In the genomic region with DNA sequence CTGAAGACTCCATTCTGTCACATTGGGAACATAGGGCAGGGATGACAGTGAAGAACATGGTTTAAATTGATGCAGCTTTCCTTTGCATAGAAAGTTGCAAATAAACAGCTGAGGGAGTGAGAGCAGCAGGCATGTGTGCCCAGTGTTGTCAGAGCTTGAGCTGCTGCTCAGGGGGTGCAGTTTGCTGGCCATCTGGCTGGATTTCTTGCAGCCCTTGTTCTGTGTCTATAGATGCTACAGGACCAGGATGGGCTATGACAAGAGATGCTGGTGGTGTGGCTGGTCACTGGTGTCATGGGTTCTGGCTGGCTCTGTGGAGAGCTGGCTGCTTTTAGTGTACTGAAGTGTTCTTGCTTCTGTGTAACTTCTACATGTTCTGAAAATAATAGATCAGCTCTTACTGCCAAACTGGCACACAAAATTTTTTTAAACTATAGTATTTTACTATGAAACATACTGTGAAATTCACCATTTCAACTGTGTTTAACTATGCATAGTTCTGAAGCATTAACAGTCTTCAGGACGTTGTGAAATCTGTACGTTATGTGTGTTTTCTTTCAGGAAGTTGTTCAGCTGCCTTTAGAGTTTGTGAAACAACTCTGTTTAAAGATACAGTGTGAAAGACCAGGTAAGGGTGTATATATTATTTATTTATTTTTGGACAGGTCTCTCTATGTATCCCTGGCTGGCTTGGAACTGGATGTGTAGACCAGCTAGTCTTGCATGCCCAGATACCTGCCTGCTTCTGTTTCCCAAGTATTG, we compare ENCODE assay signal across 27 mouse cellular contexts. TPM values are rescaled to one million over a fixed set of nuclear protein-coding genes. Genes with fewer than 3 reads are reported as not detected.
A peak's percentile ranks its signal among the peaks of the same experiment; 100 is the strongest.
DNase-seq lines count a peak whose midpoint lies in the region; ATAC-seq and TF ChIP-seq lines count a peak whose summit lies in the region.
"Had no signal": no experiment of that assay in that cellular context is flagged by ENCODE, and none has a peak within 500 bp of the region (broad histone marks: within the 10 kb centered on the region; RNA-seq: fewer than 3 reads in every experiment).

No protein-coding gene starts in this region.

- TF ChIP-seq EP300 in lung, postnatal 0 days (IDR thresholded peaks at IDR 0.05): no peak

- no peak overlapping the region for H3K27ac ChIP-seq in lung, postnatal 0 days (ENCODE audit: low read length)
- no peak overlapping the region for H3K27ac ChIP-seq in midbrain, embryonic 15.5 days
- H3K27ac ChIP-seq: embryonic facial prominence, embryonic 12.5 days; embryonic facial prominence, embryonic 15.5 days; forebrain, embryonic 15.5 days; heart, adult 2 months; heart, embryonic 10.5 days; heart, embryonic 13.5 days; hindbrain, embryonic 14.5 days; hindbrain, postnatal 0 days had no signal

- H3K9me3 ChIP-seq in lung, postnatal 0 days (ENCODE audit: low read length): no peaks in the 10 kb centered on the region
- H3K9me3 ChIP-seq in midbrain, embryonic 15.5 days: no peaks in the 10 kb centered on the region
- H3K9me3 ChIP-seq: embryonic facial prominence, embryonic 12.5 days; embryonic facial prominence, embryonic 15.5 days; forebrain, embryonic 15.5 days; heart, embryonic 10.5 days; heart, embryonic 13.5 days had no signal

- H3K36me3 ChIP-seq in lung, postnatal 0 days (ENCODE audit: insufficient read depth, low read length): 0 out of 2 replicates have a peak, but pooled peaks cover 14% of the 10 kb centered on the region
- peaks cover 35% of the 10 kb centered on the region for H3K36me3 ChIP-seq in midbrain, embryonic 15.5 days (replicated peaks)

- peak; percentile 50 for DNase-seq in layer of hippocampus, adult 11-12 months (ENCODE audit: low spot score)
- no peak for DNase-seq in layer of hippocampus, adult 9-10 months (ENCODE audit: low spot score)
- DNase-seq in lung, postnatal 0 days (ENCODE audit: low spot score): peak; percentile 59
- DNase-seq in lung, postnatal 10 days: no peak
- no peak for DNase-seq in adrenal gland, postnatal 36 days
- DNase-seq: adrenal gland, adult 8-10 months; adrenal gland, postnatal 25 days; cerebellum, adult 11 months; cerebellum, adult 2 months; cerebellum, adult 9-11 months; cerebellum, postnatal 25 days; gastrocnemius, postnatal 25 days; heart, adult 2 months; heart, postnatal 14 days; heart, postnatal 4 days had no signal

- H3K27me3 ChIP-seq in lung, postnatal 0 days (replicated peaks; ENCODE audit: insufficient read depth, low read length): no peaks in the 10 kb centered on the region
- no peaks in the 10 kb centered on the region for H3K27me3 ChIP-seq in midbrain, embryonic 15.5 days (replicated peaks)
- H3K27me3 ChIP-seq: embryonic facial prominence, embryonic 12.5 days; embryonic facial prominence, embryonic 15.5 days; forebrain, embryonic 15.5 days; heart, embryonic 13.5 days had no signal

- H3K9ac ChIP-seq in lung, postnatal 0 days (replicated peaks; ENCODE audit: low read depth): no peak overlapping the region
- no peak overlapping the region for H3K9ac ChIP-seq in midbrain, embryonic 15.5 days
- H3K9ac ChIP-seq: embryonic facial prominence, embryonic 12.5 days; embryonic facial prominence, embryonic 15.5 days; forebrain, embryonic 15.5 days; heart, embryonic 13.5 days; hindbrain, embryonic 14.5 days had no signal

- WGBS in lung, postnatal 0 days: 67% methylated on average over 2 of the region's 2 CpGs
- WGBS in midbrain, embryonic 15.5 days: 97% methylated on average over 2 of the region's 2 CpGs

- H3K4me1 ChIP-seq in lung, postnatal 0 days (ENCODE audit: insufficient read depth, low read depth, low read length): no peaks in the 10 kb centered on the region
- H3K4me1 ChIP-seq in midbrain, embryonic 15.5 days: 0 out of 2 replicates have a peak, but pooled peaks cover 1% of the 10 kb centered on the region
- H3K4me1 ChIP-seq: embryonic facial prominence, embryonic 12.5 days; embryonic facial prominence, embryonic 15.5 days; forebrain, embryonic 15.5 days had no signal

- no peak for TF ChIP-seq CTCF in lung, postnatal 0 days (IDR thresholded peaks at IDR 0.05)

- H3K4me2 ChIP-seq in lung, postnatal 0 days (replicated peaks; ENCODE audit: low read depth, low read length): no peak overlapping the region
- no peak overlapping the region for H3K4me2 ChIP-seq in midbrain, embryonic 15.5 days
- H3K4me2 ChIP-seq: embryonic facial prominence, embryonic 12.5 days; embryonic facial prominence, embryonic 15.5 days; forebrain, embryonic 15.5 days; heart, embryonic 13.5 days; hindbrain, embryonic 14.5 days had no signal

- H3K4me3 ChIP-seq in lung, postnatal 0 days (ENCODE audit: low read depth, low read length): no peak overlapping the region
- H3K4me3 ChIP-seq in midbrain, embryonic 15.5 days: no peak overlapping the region
- H3K4me3 ChIP-seq: embryonic facial prominence, embryonic 12.5 days; embryonic facial prominence, embryonic 15.5 days; forebrain, embryonic 15.5 days; heart, adult 2 months; heart, embryonic 10.5 days; heart, embryonic 13.5 days had no signal

- ATAC-seq in lung, postnatal 0 days: peak; percentile 53; the same call in 1 of the 2 replicates
- peak; percentile 66 for ATAC-seq in granulocyte monocyte progenitor cell, adult 5-6 weeks (replicated peaks; ENCODE audit: poor library complexity, severe bottlenecking)
- ATAC-seq in midbrain, embryonic 15.5 days (replicated peaks): no peak
- ATAC-seq: activated CD4-positive, CD25-positive, alpha-beta regulatory T cell, adult 4 months; forebrain, embryonic 15.5 days; hindbrain, postnatal 0 days; inflammation-experienced regulatory T-cells, adult 6 months had no signal

RNA-seq across cellular contexts. Expression of a gene that starts 12.4 kb away (rescaled TPM):
- polyA plus RNA-seq in lung, postnatal 0 days (2015; fragmentation: Nextera tagmentation; extraction: Ambion mirVana): 12.0 and 12.6 TPM in 2 replicates
- total RNA-seq in granulocyte monocyte progenitor cell, adult 5-6 weeks (2014; fragmentation: Nextera tagmentation): 6.3 and 6.5 TPM in 2 replicates
- total RNA-seq in granulocyte monocyte progenitor cell, adult 5-6 weeks (2017): 13.8 and 19.4 TPM in 2 replicates
- 10 to 100 TPM; 33.1 to 49.4 TPM for total RNA-seq in adrenal gland, postnatal 36 days (2021)
- 14.0 and 14.4 TPM in 2 replicates for polyA plus RNA-seq in midbrain, embryonic 15.5 days (2015; fragmentation: Nextera tagmentation; extraction: Ambion mirVana)

RNA-seq across cellular contexts. Expression of a gene that starts 59.7 kb away (rescaled TPM):
- polyA plus RNA-seq in lung, postnatal 0 days (2015; fragmentation: Nextera tagmentation; extraction: Ambion mirVana): 0.35 and 0.49 TPM in 2 replicates
- 0.28 and 1.0 TPM in 2 replicates for total RNA-seq in granulocyte monocyte progenitor cell, adult 5-6 weeks (2014; fragmentation: Nextera tagmentation)
- total RNA-seq in granulocyte monocyte progenitor cell, adult 5-6 weeks (2017): 3.1 and 5.6 TPM in 2 replicates
- 1 to 10 TPM; 1.5 to 1.7 TPM for total RNA-seq in adrenal gland, postnatal 36 days (2021)
- 0.62 and 0.66 TPM in 2 replicates for polyA plus RNA-seq in midbrain, embryonic 15.5 days (2015; fragmentation: Nextera tagmentation; extraction: Ambion mirVana)
- polyA plus RNA-seq: gonadal fat pad, adult 2 months had no signal

Comparison
In these comparisons a context has a peak if more than half of its experiments do, and no peak if none do; other contexts are left out.
1. DNase-seq: peak in layer of hippocampus, adult 11-12 months (single experiment) and lung, postnatal 0 days (single experiment); none in layer of hippocampus, adult 9-10 months (single experiment), lung, postnatal 10 days (single experiment) and adrenal gland, postnatal 36 days (0 of 2).